Mouse (Mus musculus): ENCODE measurements at regions not wholly inside any gene's neighbourhood (a gene's known extent, or its start where the extent isn't known, plus 50 kb on each side); places are given as distances from the start of the nearest gene placed in this dataset.

DNA sequence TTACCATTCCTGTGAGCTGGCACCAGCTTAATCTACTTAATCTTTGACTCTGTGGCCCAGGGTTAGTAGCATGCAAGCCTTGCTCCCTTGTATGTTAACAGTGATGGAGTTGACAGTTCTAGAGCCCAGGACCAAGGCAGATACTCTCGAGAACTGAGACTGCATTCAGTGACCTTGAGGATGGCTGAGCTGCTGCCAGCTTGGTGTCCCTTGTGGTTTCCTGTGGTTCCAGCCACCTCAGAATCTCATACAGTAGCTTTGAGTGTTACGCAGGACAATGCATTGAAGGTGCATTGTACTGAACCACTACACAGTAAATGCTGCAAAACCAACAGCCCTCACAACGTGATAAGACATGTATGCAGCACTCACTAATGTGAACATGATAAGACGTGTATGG lies 90.6 kb downstream of the Zfp706 start:
- TF ChIP-seq CTCF (IDR thresholded peaks at IDR 0.05; ENCODE audit: control insufficient read depth, insufficient read depth, insufficient replicate concordance, low read depth, low read length), result no peak
- TF ChIP-seq POLR2A (IDR thresholded peaks at IDR 0.05; ENCODE audit: control insufficient read depth, low read depth, low read length), result no peak

Data from testis, adult 2 months (tissue).